Mouse (Mus musculus): Measurements from ENCODE around the gene Elmod1. TPM values are rescaled to one million over a fixed set of nuclear protein-coding genes. Genes with fewer than 3 reads are reported as not detected.
A peak's percentile ranks its signal among the peaks of the same experiment; 100 is the strongest.

Elmod1 gene
- polyA plus RNA-seq, 1 experiment from 2014 or later, result 19.4 TPM

DNA sequence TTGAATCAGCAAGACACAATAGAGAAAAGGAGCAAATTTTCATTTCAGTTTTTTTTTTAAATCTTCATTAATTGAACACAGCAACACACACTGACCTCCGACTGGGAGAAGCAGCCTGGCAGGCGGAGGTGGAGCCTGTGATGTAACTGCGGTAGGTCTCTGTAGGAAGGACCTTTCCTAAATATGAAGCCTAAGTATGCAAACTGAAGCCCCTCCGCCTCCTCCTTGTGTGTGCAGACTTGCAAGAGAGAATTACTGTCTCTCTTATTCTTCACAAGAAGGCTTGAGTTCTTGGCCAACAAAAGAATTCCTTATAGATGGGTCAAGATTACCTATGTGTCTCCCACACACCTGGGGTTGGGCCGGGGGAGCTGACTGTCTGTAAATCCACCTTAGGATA is 1.9 kb downstream of the Elmod1 start:
- no peaks in the 10 kb centered on the region for H3K36me3 ChIP-seq (ENCODE audit: control insufficient read depth, insufficient read depth, low read length)
- ATAC-seq, result no peak
- H3K27ac ChIP-seq (ENCODE audit: low read length), result peak overlapping the region; percentile 93; the same call in 1 of the 2 replicates
- H3K4me3 ChIP-seq (ENCODE audit: low read depth, low read length), result peak overlapping the region; percentile 85
- peak overlapping the region; percentile 94 for H3K9ac ChIP-seq (ENCODE audit: low read depth, low read length)
- H3K4me1 ChIP-seq (ENCODE audit: control insufficient read depth, insufficient read depth, low read length), result peaks cover 11% of the 10 kb centered on the region
- WGBS, result 55% methylated on average over 5 of the region's 5 CpGs
- H3K9me3 ChIP-seq (replicated peaks; ENCODE audit: control insufficient read depth, low read length, poor library complexity, severe bottlenecking), result no peaks in the 10 kb centered on the region
- H3K27me3 ChIP-seq (ENCODE audit: control insufficient read depth, insufficient read depth, low read depth, low read length), result no peaks in the 10 kb centered on the region; the same call in 1 of the 2 replicates
- H3K4me2 ChIP-seq (ENCODE audit: low read length), result peak overlapping the region; percentile 78

DNA sequence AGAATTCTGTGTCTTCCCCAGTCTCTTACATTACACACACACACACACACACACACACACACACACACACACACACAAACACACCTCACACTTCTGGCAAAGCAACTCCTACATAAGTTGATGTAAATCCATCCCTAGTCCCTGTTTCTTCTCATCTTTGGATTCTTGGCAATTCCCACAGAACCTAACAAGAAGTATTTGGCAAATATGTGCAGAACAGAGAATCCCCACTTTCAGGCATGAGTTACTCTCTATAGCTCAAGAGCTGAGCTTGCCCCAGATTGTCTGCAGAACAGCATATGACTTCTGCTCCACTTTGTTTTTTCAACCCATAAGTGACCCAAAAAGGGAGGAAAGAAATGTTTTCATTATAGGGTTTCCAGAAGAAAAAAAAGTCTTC is 2.7 kb downstream of the Elmod1 start:
- peaks cover 11% of the 10 kb centered on the region for H3K4me1 ChIP-seq (ENCODE audit: control insufficient read depth, insufficient read depth, low read length)
- no peak overlapping the region for H3K27ac ChIP-seq (ENCODE audit: low read length)
- no peak for ATAC-seq
- H3K36me3 ChIP-seq (ENCODE audit: control insufficient read depth, insufficient read depth, low read length), result no peaks in the 10 kb centered on the region
- peak overlapping the region; percentile 40 for H3K4me2 ChIP-seq (ENCODE audit: low read length)
- no peaks in the 10 kb centered on the region; the same call in 1 of the 2 replicates for H3K27me3 ChIP-seq (ENCODE audit: control insufficient read depth, insufficient read depth, low read depth, low read length)
- H3K4me3 ChIP-seq (ENCODE audit: low read depth, low read length), result no peak overlapping the region
- no peak overlapping the region for H3K9ac ChIP-seq (ENCODE audit: low read depth, low read length)
- no peaks in the 10 kb centered on the region for H3K9me3 ChIP-seq (replicated peaks; ENCODE audit: control insufficient read depth, low read length, poor library complexity, severe bottlenecking)

- Histone ChIP-seq H3K4me3 (ENCODE audit: low read depth, low read length) (no peak overlapping the region), H3K9ac (ENCODE audit: low read depth, low read length) (no peak overlapping the region), H3K9me3 (replicated peaks; ENCODE audit: control insufficient read depth, low read length, poor library complexity, severe bottlenecking) (no peaks in the 10 kb centered on the region), H3K4me2 (ENCODE audit: low read length) (no peak overlapping the region), H3K27me3 (ENCODE audit: control insufficient read depth, insufficient read depth, low read depth, low read length) (no peaks in the 10 kb centered on the region), H3K4me1 (ENCODE audit: control insufficient read depth, insufficient read depth, low read length) (peaks cover 7% of the 10 kb centered on the region), H3K36me3 (ENCODE audit: control insufficient read depth, insufficient read depth, low read length) (no peaks in the 10 kb centered on the region), H3K27ac (ENCODE audit: low read length) (no peak overlapping the region)
- ATAC-seq, result no peak; the same call in 1 of the 2 replicates
- 57% methylated on average over 9 of the region's 9 CpGs for WGBS
Observed at GRCm38 (mm10) chr9:53967610-53968368, 7.3 kb downstream of the Elmod1 start.

DNA sequence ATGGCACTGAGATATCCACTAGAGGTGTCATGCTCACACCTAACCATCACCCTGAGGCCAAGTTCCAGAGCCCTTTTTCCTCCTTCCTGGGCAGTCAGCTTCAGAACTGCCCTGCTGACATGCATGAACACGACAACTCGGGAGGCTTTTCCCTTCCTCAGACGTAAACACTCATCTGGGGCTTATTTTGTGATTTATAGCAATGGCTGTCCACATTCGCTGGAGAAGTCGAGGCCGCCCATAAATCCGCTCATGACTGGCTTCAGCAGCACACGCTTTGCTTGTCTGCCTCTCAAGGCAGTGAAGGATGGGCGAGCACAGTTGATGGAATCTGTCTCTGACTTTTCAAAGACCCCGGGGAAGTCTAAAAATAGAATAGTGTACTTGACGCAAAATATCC is 18.1 kb downstream of the Elmod1 start:
- Histone ChIP-seq H3K4me3 (ENCODE audit: low read depth, low read length) (no peak overlapping the region), H3K4me1 (ENCODE audit: control insufficient read depth, insufficient read depth, low read length) (no peaks in the 10 kb centered on the region), H3K27ac (ENCODE audit: low read length) (0 out of 2 replicates have a peak overlapping the region, but pooled peaks have one; percentile 11), H3K9ac (ENCODE audit: low read depth, low read length) (no peak overlapping the region), H3K36me3 (ENCODE audit: control insufficient read depth, insufficient read depth, low read length) (no peaks in the 10 kb centered on the region), H3K4me2 (ENCODE audit: low read length) (no peak overlapping the region), H3K9me3 (replicated peaks; ENCODE audit: control insufficient read depth, low read length, poor library complexity, severe bottlenecking) (no peaks in the 10 kb centered on the region), H3K27me3 (ENCODE audit: control insufficient read depth, insufficient read depth, low read depth, low read length) (no peaks in the 10 kb centered on the region)
- 87% methylated on average over 11 of the region's 11 CpGs for WGBS
- ATAC-seq, result no peak

- no peaks in the 10 kb centered on the region for H3K27me3 ChIP-seq (ENCODE audit: control insufficient read depth, insufficient read depth, low read depth, low read length)
- H3K4me3 ChIP-seq (ENCODE audit: low read depth, low read length), result no peak overlapping the region
- H3K27ac ChIP-seq (ENCODE audit: low read length), result no peak overlapping the region; the same call in 1 of the 2 replicates
- H3K36me3 ChIP-seq (ENCODE audit: control insufficient read depth, insufficient read depth, low read length), result no peaks in the 10 kb centered on the region
- peak; percentile 39; the same call in 1 of the 2 replicates for ATAC-seq
- H3K4me1 ChIP-seq (ENCODE audit: control insufficient read depth, insufficient read depth, low read length), result no peaks in the 10 kb centered on the region
- H3K9ac ChIP-seq (ENCODE audit: low read depth, low read length), result no peak overlapping the region
- no peaks in the 10 kb centered on the region for H3K9me3 ChIP-seq (replicated peaks; ENCODE audit: control insufficient read depth, low read length, poor library complexity, severe bottlenecking)
- no peak overlapping the region for H3K4me2 ChIP-seq (ENCODE audit: low read length)
- WGBS, result 11% methylated on average over 6 of the region's 6 CpGs
Observed at GRCm38 (mm10) chr9:53954853-53955252, 20.2 kb downstream of the Elmod1 start.

DNA sequence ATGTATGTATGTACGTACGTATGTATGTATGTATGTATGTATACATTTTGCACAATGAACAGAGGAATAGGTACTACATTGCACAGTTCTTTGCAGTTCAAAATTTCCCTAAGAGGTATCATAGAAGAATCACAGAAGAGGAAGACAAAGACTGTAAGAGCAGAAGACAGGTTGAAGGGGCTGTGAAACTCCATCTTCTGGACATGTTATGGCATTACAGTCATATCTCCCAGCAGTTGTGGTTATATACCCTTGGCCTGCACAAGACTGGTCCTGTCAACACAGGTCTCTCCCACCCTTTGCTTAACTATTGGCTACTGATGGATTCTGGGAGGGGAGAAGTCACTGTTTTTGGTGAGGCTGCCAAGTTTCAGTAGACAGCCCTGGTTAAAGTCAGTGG is 27.6 kb downstream of the Elmod1 start:
- Histone ChIP-seq H3K4me2 (ENCODE audit: low read length) (no peak overlapping the region), H3K36me3 (ENCODE audit: control insufficient read depth, insufficient read depth, low read length) (no peaks in the 10 kb centered on the region), H3K4me3 (ENCODE audit: low read depth, low read length) (no peak overlapping the region), H3K9me3 (replicated peaks; ENCODE audit: control insufficient read depth, low read length, poor library complexity, severe bottlenecking) (no peaks in the 10 kb centered on the region), H3K4me1 (ENCODE audit: control insufficient read depth, insufficient read depth, low read length) (no peaks in the 10 kb centered on the region), H3K9ac (ENCODE audit: low read depth, low read length) (no peak overlapping the region), H3K27ac (ENCODE audit: low read length) (no peak overlapping the region), H3K27me3 (ENCODE audit: control insufficient read depth, insufficient read depth, low read depth, low read length) (no peaks in the 10 kb centered on the region)
- ATAC-seq, result no peak
- WGBS, result 98% methylated on average over 2 of the region's 2 CpGs

- Histone ChIP-seq H3K9ac (ENCODE audit: low read depth, low read length) (no peak overlapping the region), H3K4me3 (ENCODE audit: low read depth, low read length) (no peak overlapping the region), H3K36me3 (ENCODE audit: control insufficient read depth, insufficient read depth, low read length) (no peaks in the 10 kb centered on the region; the same call in 1 of the 2 replicates), H3K4me1 (ENCODE audit: control insufficient read depth, insufficient read depth, low read length) (peaks cover 3% of the 10 kb centered on the region; the same call in 1 of the 2 replicates), H3K9me3 (replicated peaks; ENCODE audit: control insufficient read depth, low read length, poor library complexity, severe bottlenecking) (no peaks in the 10 kb centered on the region), H3K4me2 (ENCODE audit: low read length) (no peak overlapping the region), H3K27me3 (ENCODE audit: control insufficient read depth, insufficient read depth, low read depth, low read length) (no peaks in the 10 kb centered on the region), H3K27ac (ENCODE audit: low read length) (no peak overlapping the region)
- 71% methylated on average over 3 of the region's 3 CpGs for WGBS
- ATAC-seq, result no peak
Observed at GRCm38 (mm10) chr9:53938555-53938954, 36.5 kb downstream of the Elmod1 start.

DNA sequence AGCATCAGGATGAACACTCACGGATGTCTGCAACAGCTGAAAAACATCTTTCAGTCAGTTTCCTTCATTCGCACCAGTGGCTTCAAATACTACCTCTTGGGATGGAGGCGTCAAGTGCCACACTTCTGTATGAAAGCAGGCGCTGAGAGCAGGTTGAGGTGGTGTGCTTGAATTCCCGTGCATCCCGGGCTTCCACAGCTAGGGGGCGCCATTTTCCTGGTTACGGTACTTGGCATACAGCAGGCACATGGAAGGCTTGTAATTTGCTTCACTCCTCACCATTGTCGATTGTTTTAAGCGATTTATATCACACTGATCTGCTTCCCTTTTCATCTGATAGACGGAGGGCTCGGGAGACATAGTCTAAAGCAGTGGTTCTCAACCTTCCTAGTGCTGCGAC is 40.9 kb downstream of the Elmod1 start:
- H3K27me3 ChIP-seq (ENCODE audit: control insufficient read depth, insufficient read depth, low read depth, low read length), result no peaks in the 10 kb centered on the region
- H3K27ac ChIP-seq (ENCODE audit: low read length), result no peak overlapping the region
- no peak overlapping the region for H3K4me2 ChIP-seq (ENCODE audit: low read length)
- peaks cover 7% of the 10 kb centered on the region; the same call in 1 of the 2 replicates for H3K4me1 ChIP-seq (ENCODE audit: control insufficient read depth, insufficient read depth, low read length)
- 66% methylated on average over 13 of the region's 13 CpGs for WGBS
- H3K4me3 ChIP-seq (ENCODE audit: low read depth, low read length), result no peak overlapping the region
- H3K36me3 ChIP-seq (ENCODE audit: control insufficient read depth, insufficient read depth, low read length), result no peaks in the 10 kb centered on the region; the same call in none of the 2 replicates
- H3K9me3 ChIP-seq (replicated peaks; ENCODE audit: control insufficient read depth, low read length, poor library complexity, severe bottlenecking), result no peaks in the 10 kb centered on the region
- ATAC-seq, result no peak
- H3K9ac ChIP-seq (ENCODE audit: low read depth, low read length), result no peak overlapping the region

GRCm38 (mm10) chr9:53933375-53933774 is 41.7 kb downstream of the Elmod1 start:
- H3K4me3 ChIP-seq (ENCODE audit: low read depth, low read length), result no peak overlapping the region
- H3K27ac ChIP-seq (ENCODE audit: low read length), result no peak overlapping the region
- no peak for ATAC-seq
- H3K27me3 ChIP-seq (ENCODE audit: control insufficient read depth, insufficient read depth, low read depth, low read length), result no peaks in the 10 kb centered on the region
- no peaks in the 10 kb centered on the region; the same call in none of the 2 replicates for H3K36me3 ChIP-seq (ENCODE audit: control insufficient read depth, insufficient read depth, low read length)
- H3K4me1 ChIP-seq (ENCODE audit: control insufficient read depth, insufficient read depth, low read length), result peaks cover 7% of the 10 kb centered on the region; the same call in 1 of the 2 replicates
- H3K4me2 ChIP-seq (ENCODE audit: low read length), result no peak overlapping the region
- 63% methylated on average over 4 of the region's 4 CpGs for WGBS
- H3K9ac ChIP-seq (ENCODE audit: low read depth, low read length), result no peak overlapping the region
- no peaks in the 10 kb centered on the region for H3K9me3 ChIP-seq (replicated peaks; ENCODE audit: control insufficient read depth, low read length, poor library complexity, severe bottlenecking)

Data from midbrain, embryonic 16.5 days (tissue).